Mouse (Mus musculus) cerebellum, adult 2 months (tissue): ENCODE measurements around the gene Snap23. TPM values are rescaled to one million over a fixed set of nuclear protein-coding genes. Genes with fewer than 3 reads are reported as not detected.
"Not testable (repeated sequence)": the region's sequence is repeated elsewhere in the genome, so short reads cannot be mapped to it uniquely, and the experiment has no call there.

Experiments
- DNase-seq, 2 experiments: peaks; one replicate each; pipeline ENCODE4 v3.0.0; 2021
- H3K27ac ChIP-seq: fragments of 200-500 bp; 2 replicates; pipeline ENCODE4 v1.5.1; 2012; ENCODE audit warnings: low read length, control low read depth, inconsistent platforms; ENCODE audit not compliant: insufficient read depth
- H3K27me3 ChIP-seq: fragments of 200-500 bp; 2 replicates; pipeline ENCODE4 v1.6.1; 2012; ENCODE audit warnings: inconsistent platforms, mild to moderate bottlenecking, low read length, moderate library complexity; ENCODE audit not compliant: control insufficient read depth, insufficient read depth
- H3K4me1 ChIP-seq: fragments of 200-500 bp; 2 replicates; pipeline ENCODE4 v1.6.1; 2011; ENCODE audit warnings: low read length; ENCODE audit not compliant: control insufficient read depth, insufficient read depth
- H3K4me3 ChIP-seq: fragments of 200-500 bp; replicated peaks from 2 replicates; pipeline ENCODE3; 2011; ENCODE audit warnings: mild to moderate bottlenecking, low read depth, low read length, control low read depth; ENCODE audit not compliant: insufficient read depth
- CTCF ChIP-seq: fragments of 200-500 bp; IDR thresholded peaks from 2 replicates; pipeline ENCODE4 v1.5.1; 2011; ENCODE audit warnings: low read depth, mild to moderate bottlenecking, control low read depth, low read length, moderate library complexity, borderline replicate concordance; ENCODE audit not compliant: insufficient read depth
- POLR2A ChIP-seq: fragments of 200-500 bp; IDR thresholded peaks from 2 replicates; pipeline ENCODE4 v1.6.1; 2011; ENCODE audit warnings: low read length, control low read depth, borderline replicate concordance; ENCODE audit not compliant: insufficient read depth
- WGBS: fragments of 180-500 bp; shearing (Covaris S2); methylation state at CpG from one replicate; pipeline ENCODE4 v1.1.7; 2018; 5-methylcytosine and 5-hydroxymethylcytosine counted together
- polyA plus RNA-seq: library from polyadenylated mRNA; depleted of rRNA; stranded (reverse); fragments of >200 nt; gene quantifications from 2 replicates; pipeline ENCODE4 v1.2.3, GENCODE M21; 2012

Gene Snap23
- polyA plus RNA-seq, 1 experiment: 17.8 TPM

DNA sequence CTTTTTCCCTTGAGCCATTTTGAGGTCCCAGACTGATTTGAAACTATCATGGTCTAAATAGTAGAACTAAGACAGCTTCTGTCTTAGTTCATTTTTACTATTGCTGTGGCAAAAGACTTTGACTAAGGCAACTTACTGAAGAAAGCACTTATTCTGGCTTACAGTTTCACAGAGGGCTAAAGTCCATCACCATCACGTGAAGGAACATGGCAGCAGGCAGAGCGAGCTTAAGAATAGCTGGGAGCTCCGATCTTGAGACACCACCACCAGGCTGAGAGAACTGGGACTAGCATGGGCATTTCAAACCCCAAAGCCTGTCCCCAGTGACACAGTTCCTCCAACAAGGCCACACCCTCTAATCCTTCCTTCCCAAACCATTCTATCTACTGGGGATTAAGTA is 3.6 kb downstream of the Snap23 start:
- no peaks in the 10 kb centered on the region for H3K27me3 ChIP-seq
- 95% methylated on average over 3 of the region's 3 CpGs for WGBS
- no peak for DNase-seq
- no peaks in the 10 kb centered on the region; the same call in 1 of the 2 replicates for H3K4me1 ChIP-seq
- H3K4me3 ChIP-seq: no peak overlapping the region
- no peak overlapping the region for H3K27ac ChIP-seq
- no peak for TF ChIP-seq CTCF
- TF ChIP-seq POLR2A: no peak

DNA sequence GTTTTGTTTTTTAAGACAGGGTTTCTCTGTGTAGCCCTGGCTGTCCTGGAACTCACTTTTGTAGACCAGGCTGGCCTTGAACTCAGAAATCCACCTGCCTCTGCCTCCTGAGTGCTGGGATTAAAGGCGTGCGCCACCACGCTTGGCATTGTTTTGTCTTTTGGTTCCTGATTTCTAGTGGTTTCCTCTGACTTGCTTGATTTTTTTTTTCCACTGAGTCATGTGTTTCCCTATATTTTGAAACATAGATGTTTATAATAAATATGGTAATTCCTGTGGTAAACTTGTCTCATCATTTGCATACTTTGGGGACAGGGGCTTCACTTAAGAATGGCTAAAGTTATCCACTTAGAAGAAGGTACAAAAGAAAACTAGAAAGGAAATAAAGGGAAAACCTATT is 4.7 kb downstream of the Snap23 start:
- not testable (repeated sequence) for H3K27me3 ChIP-seq, H3K27ac ChIP-seq, DNase-seq, H3K4me3 ChIP-seq, H3K4me1 ChIP-seq
- WGBS: 94% methylated on average over 3 of the region's 3 CpGs

DNA sequence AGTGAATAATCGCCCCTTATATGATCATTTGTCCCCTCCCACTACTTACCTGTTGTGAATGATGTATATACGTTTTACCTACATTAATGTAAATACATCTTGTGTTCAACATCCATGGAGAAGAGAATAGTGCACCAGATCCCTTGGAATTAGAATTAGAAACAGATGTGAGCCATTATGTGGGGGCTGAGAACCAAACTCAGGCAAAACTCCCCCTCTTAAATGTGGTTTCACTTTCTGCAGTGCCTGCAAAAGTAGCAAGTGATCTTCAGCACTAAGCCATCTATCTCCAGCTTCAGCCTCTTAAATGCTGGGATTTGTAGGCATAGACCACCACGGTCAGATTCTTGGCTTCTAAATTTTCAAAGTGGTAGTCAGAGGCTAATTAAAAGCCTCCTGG is 7.7 kb downstream of the Snap23 start:
- Histone ChIP-seq H3K4me3 (no peak overlapping the region), H3K4me1 (no peaks in the 10 kb centered on the region), H3K27ac (no peak overlapping the region), H3K27me3 (no peaks in the 10 kb centered on the region)
- 91% methylated on average over 3 of the region's 3 CpGs for WGBS
- TF ChIP-seq CTCF (no peak), POLR2A (no peak)
- DNase-seq: no peak

- Histone ChIP-seq H3K27me3 (no peaks in the 10 kb centered on the region), H3K4me1 (no peaks in the 10 kb centered on the region), H3K27ac (no peak overlapping the region), H3K4me3 (no peak overlapping the region)
- TF ChIP-seq CTCF (no peak), POLR2A (no peak)
- DNase-seq: no peak
- WGBS: 88% methylated on average over 2 of the region's 2 CpGs
These were observed 8.5 kb downstream of the Snap23 start for GRCm38 (mm10) chr2:120575978-120576377.

GRCm38 (mm10) chr2:120577799-120578198 is 10.3 kb downstream of the Snap23 start:
- no peak for DNase-seq
- TF ChIP-seq CTCF (no peak), POLR2A (no peak)
- WGBS: 77% methylated on average over 4 of the region's 4 CpGs

GRCm38 (mm10) chr2:120578286-120578685 is 10.8 kb downstream of the Snap23 start:
- TF ChIP-seq CTCF: no peak
- no peaks in the 10 kb centered on the region for H3K4me1 ChIP-seq
- WGBS: 83% methylated on average over 5 of the region's 5 CpGs

More at GRCm38 (mm10) chr2:120577799-120578198, 10.3 kb downstream of the Snap23 start:
- Histone ChIP-seq H3K4me1 (no peaks in the 10 kb centered on the region), H3K27ac (no peak overlapping the region), H3K4me3 (no peak overlapping the region), H3K27me3 (no peaks in the 10 kb centered on the region)

GRCm38 (mm10) chr2:120589759-120590158 is 22.3 kb downstream of the Snap23 start:
- no peak for DNase-seq
- Histone ChIP-seq H3K27ac (no peak overlapping the region), H3K4me3 (no peak overlapping the region), H3K27me3 (no peaks in the 10 kb centered on the region), H3K4me1 (no peaks in the 10 kb centered on the region)
- TF ChIP-seq CTCF (no peak), POLR2A (no peak)
- 78% methylated on average over 5 of the region's 5 CpGs for WGBS

More at GRCm38 (mm10) chr2:120578286-120578685, 10.8 kb downstream of the Snap23 start:
- H3K27me3 ChIP-seq: no peaks in the 10 kb centered on the region
- H3K27ac ChIP-seq: no peak overlapping the region
- no peak for DNase-seq
- H3K4me3 ChIP-seq: no peak overlapping the region

DNA sequence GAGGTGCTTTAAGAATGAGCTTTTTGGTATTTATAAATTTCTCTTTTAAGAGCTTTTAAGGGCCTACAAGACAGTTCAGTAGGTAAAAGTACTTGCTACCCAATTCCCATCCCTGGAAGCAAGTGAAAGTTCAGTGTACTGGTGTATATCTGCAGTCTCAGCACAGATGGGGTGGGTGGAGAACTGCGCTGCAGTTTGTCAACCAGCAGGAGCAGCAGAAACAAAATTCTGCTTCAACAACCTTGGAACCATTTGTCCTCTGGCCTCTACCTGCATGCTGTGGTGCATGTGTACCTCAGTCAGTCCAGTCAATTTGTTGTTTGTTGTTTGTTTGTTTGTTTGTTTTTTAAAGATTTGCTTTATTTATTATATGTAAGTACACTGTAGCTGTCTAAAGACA is 24.8 kb downstream of the Snap23 start:
- Histone ChIP-seq H3K4me1 (no peaks in the 10 kb centered on the region), H3K4me3 (no peak overlapping the region), H3K27ac (no peak overlapping the region), H3K27me3 (no peaks in the 10 kb centered on the region)
- WGBS: 76% methylated on average over 1 of the region's 1 CpGs
- no peak for TF ChIP-seq CTCF
- no peak for TF ChIP-seq POLR2A
- DNase-seq: no peak
